Mouse (Mus musculus) intestine, postnatal 0 days (tissue): Measurements from ENCODE around the gene Cldn15. TPM values are rescaled to one million over a fixed set of nuclear protein-coding genes. Genes with fewer than 3 reads are reported as not detected.

Source experiments
- ATAC-seq: fragments of 200-750 bp; cut with Nextera tagmentation; 2 replicates; pipeline ENCODE4 v1.8.0; 2017; ENCODE audit warnings: mild to moderate bottlenecking, moderate TSS enrichment, moderate library complexity
- H3K27ac ChIP-seq: fragments of 300-500 bp; sonication (generic); 2 replicates; pipeline ENCODE4 v1.5.1; 2014; ENCODE audit warnings: mild to moderate bottlenecking, low read depth, low read length, moderate library complexity
- H3K27me3 ChIP-seq: fragments of 300-500 bp; sonication (generic); replicated peaks from 2 replicates; pipeline ENCODE4 v1.6.1; 2014; ENCODE audit warnings: low read length, mixed read lengths; ENCODE audit not compliant: control insufficient read depth, insufficient read depth
- H3K36me3 ChIP-seq: fragments of 300-500 bp; sonication (generic); 2 replicates; pipeline ENCODE4 v1.6.1; 2014; ENCODE audit warnings: mild to moderate bottlenecking, moderate library complexity; ENCODE audit not compliant: control insufficient read depth, insufficient read depth
- H3K4me1 ChIP-seq: fragments of 300-500 bp; sonication (generic); replicated peaks from 2 replicates; pipeline ENCODE4 v1.6.1; 2014; ENCODE audit warnings: antibody characterized with exemption, low read length, mixed read lengths; ENCODE audit not compliant: control insufficient read depth, insufficient read depth
- H3K4me2 ChIP-seq: fragments of 300-500 bp; sonication (generic); replicated peaks from 2 replicates; pipeline ENCODE4 v1.6.1; 2014; ENCODE audit warnings: low read depth, mild to moderate bottlenecking, moderate library complexity
- H3K4me3 ChIP-seq: fragments of 300-500 bp; sonication (generic); 2 replicates; pipeline ENCODE4 v1.5.1; 2014; ENCODE audit warnings: low read depth, low read length
- H3K9ac ChIP-seq: fragments of 300-500 bp; sonication (generic); 2 replicates; pipeline ENCODE4 v1.6.1; 2014; ENCODE audit warnings: mild to moderate bottlenecking, low read depth, low read length
- H3K9me3 ChIP-seq: fragments of 300-500 bp; sonication (generic); 2 replicates; pipeline ENCODE4 v1.6.1; 2016; ENCODE audit warnings: mixed run types; ENCODE audit not compliant: control insufficient read depth
- CTCF ChIP-seq: sonication (generic); IDR thresholded peaks from 2 replicates; pipeline ENCODE4 v1.5.1; 2016; ENCODE audit warnings: low read depth, mild to moderate bottlenecking, control low read depth, antibody characterized with exemption, moderate library complexity
- WGBS: fragments of 180-500 bp; shearing (Covaris S2); extraction: QIAGEN DNeasy Blood & Tissue Kit; methylation state at CpG from one replicate; pipeline ENCODE4 v1.1.7; 2014; 5-methylcytosine and 5-hydroxymethylcytosine counted together
- polyA plus RNA-seq: library from polyadenylated mRNA; unstranded; fragments of >200 nt; fragmentation: Nextera tagmentation; extraction: Ambion mirVana; gene quantifications from 2 replicates; pipeline ENCODE4 v1.2.1, GENCODE M21; 2015

The Cldn15 gene
- polyA plus RNA-seq, 1 experiment from 2014 or later, result 29.5 TPM

GRCm38 (mm10) chr5:136953015-136953414 lies 13.4 kb upstream of the Cldn15 start, which contains the start of gene Fis1:
Fis1 (plus strand) TSS chr5:136953275.
- peak within 1 kb of the TSS; percentile 66; the same call in 1 of the 2 replicates for H3K27ac ChIP-seq
- under 1% methylated on average over 23 of the region's 23 CpGs for WGBS

GRCm38 (mm10) chr5:136953440-136953951 lies 12.9 kb upstream of the Cldn15 start:
- no peaks in the 10 kb centered on the region for H3K36me3 ChIP-seq
- TF ChIP-seq CTCF, result no peak
- peak overlapping the region; percentile 66; the same call in 1 of the 2 replicates for H3K27ac ChIP-seq
- no peaks in the 10 kb centered on the region for H3K9me3 ChIP-seq
- H3K4me2 ChIP-seq, result peak overlapping the region; percentile 68
- 0 out of 2 replicates have a peak, but pooled peaks cover 5% of the 10 kb centered on the region for H3K4me1 ChIP-seq
- H3K4me3 ChIP-seq, result peak overlapping the region; percentile 75
- peak overlapping the region; percentile 70 for H3K9ac ChIP-seq
- H3K27me3 ChIP-seq, result no peaks in the 10 kb centered on the region
- under 1% methylated on average over 12 of the region's 12 CpGs for WGBS
- peak; percentile 15 for ATAC-seq

More at GRCm38 (mm10) chr5:136953015-136953414, 13.4 kb upstream of the Cldn15 start, which contains the start of gene Fis1:
- H3K27me3 ChIP-seq, result no peaks in the 10 kb centered on the region
- no peak for TF ChIP-seq CTCF
- peak within 1 kb of the TSS; percentile 75 for H3K4me3 ChIP-seq
- 0 out of 2 replicates have a peak, but pooled peaks cover 5% of the 10 kb centered on the region for H3K4me1 ChIP-seq
- H3K9me3 ChIP-seq, result no peaks in the 10 kb centered on the region
- ATAC-seq, result peak; percentile 99
- peak within 1 kb of the TSS; percentile 70 for H3K9ac ChIP-seq
- H3K36me3 ChIP-seq, result no peaks in the 10 kb centered on the region
- peak within 1 kb of the TSS; percentile 68 for H3K4me2 ChIP-seq

GRCm38 (mm10) chr5:136955622-136956021 lies 10.8 kb upstream of the Cldn15 start:
- no peaks in the 10 kb centered on the region for H3K9me3 ChIP-seq
- no peak overlapping the region for H3K9ac ChIP-seq
- 0 out of 2 replicates have a peak, but pooled peaks cover 5% of the 10 kb centered on the region for H3K4me1 ChIP-seq
- no peaks in the 10 kb centered on the region for H3K27me3 ChIP-seq
- H3K4me2 ChIP-seq, result no peak overlapping the region
- no peak overlapping the region for H3K4me3 ChIP-seq
- H3K27ac ChIP-seq, result no peak overlapping the region
- no peaks in the 10 kb centered on the region for H3K36me3 ChIP-seq
- TF ChIP-seq CTCF, result no peak
- WGBS, result 82% methylated on average over 4 of the region's 4 CpGs
- ATAC-seq, result no peak

GRCm38 (mm10) chr5:136957250-136957649 lies 9.2 kb upstream of the Cldn15 start:
- Histone ChIP-seq H3K4me2 (no peak overlapping the region), H3K27ac (no peak overlapping the region), H3K4me1 (0 out of 2 replicates have a peak, but pooled peaks cover 9% of the 10 kb centered on the region), H3K9ac (no peak overlapping the region), H3K36me3 (no peaks in the 10 kb centered on the region), H3K27me3 (no peaks in the 10 kb centered on the region), H3K9me3 (no peaks in the 10 kb centered on the region), H3K4me3 (no peak overlapping the region)
- 47% methylated on average over 1 of the region's 1 CpGs for whole genome bisulfite sequencing
- no peak for ATAC-seq
- no peak for TF ChIP-seq CTCF

- Histone ChIP-seq H3K36me3 (peaks cover 11% of the 10 kb centered on the region), H3K4me1 (0 out of 2 replicates have a peak, but pooled peaks cover 7% of the 10 kb centered on the region), H3K4me3 (no peak overlapping the region), H3K27me3 (no peaks in the 10 kb centered on the region), H3K9ac (no peak overlapping the region), H3K27ac (peak overlapping the region; percentile 78), H3K4me2 (peak overlapping the region; percentile 41), H3K9me3 (no peaks in the 10 kb centered on the region)
- no peak for TF ChIP-seq CTCF
- ATAC-seq, result peak; percentile 64
- WGBS, result 20% methylated on average over 5 of the region's 5 CpGs
Observed at GRCm38 (mm10) chr5:136958991-136959605, 7.3 kb upstream of the Cldn15 start.

GRCm38 (mm10) chr5:136960053-136960452 lies 6.4 kb upstream of the Cldn15 start:
- no peak for ATAC-seq
- WGBS, result 83% methylated on average over 6 of the region's 6 CpGs
- Histone ChIP-seq H3K4me3 (no peak overlapping the region), H3K9me3 (no peaks in the 10 kb centered on the region), H3K27ac (no peak overlapping the region), H3K9ac (no peak overlapping the region), H3K27me3 (no peaks in the 10 kb centered on the region), H3K4me1 (0 out of 2 replicates have a peak, but pooled peaks cover 10% of the 10 kb centered on the region), H3K4me2 (no peak overlapping the region), H3K36me3 (peaks cover 20% of the 10 kb centered on the region)
- no peak for TF ChIP-seq CTCF
